Mouse (Mus musculus) urinary bladder, postnatal 0 days (tissue): Measurements from ENCODE around the gene Hsd17b12. TPM values are rescaled to one million over a fixed set of nuclear protein-coding genes. Genes with fewer than 3 reads are reported as not detected.

Experiments
- microRNA-seq: library from miRNA; unstranded; fragments of <30 nt; microRNA quantifications from one replicate; pipeline ENCODE4, GENCODE M21; 2016
- polyA plus RNA-seq: library from polyadenylated mRNA; unstranded; fragments of >200 nt; fragmentation: Nextera tagmentation; extraction: Ambion mirVana; gene quantifications from 2 replicates; pipeline ENCODE4 v1.2.1, GENCODE M21; 2015

Gene Hsd17b12
- polyA plus RNA-seq: 94.6 and 109 TPM in 2 replicates

GRCm38 (mm10) chr2:94157592-94158519, at the start of gene Hsd17b12:
Gene Hsd17b12, minus strand, starts transcription at chr2:94157964.

DNA sequence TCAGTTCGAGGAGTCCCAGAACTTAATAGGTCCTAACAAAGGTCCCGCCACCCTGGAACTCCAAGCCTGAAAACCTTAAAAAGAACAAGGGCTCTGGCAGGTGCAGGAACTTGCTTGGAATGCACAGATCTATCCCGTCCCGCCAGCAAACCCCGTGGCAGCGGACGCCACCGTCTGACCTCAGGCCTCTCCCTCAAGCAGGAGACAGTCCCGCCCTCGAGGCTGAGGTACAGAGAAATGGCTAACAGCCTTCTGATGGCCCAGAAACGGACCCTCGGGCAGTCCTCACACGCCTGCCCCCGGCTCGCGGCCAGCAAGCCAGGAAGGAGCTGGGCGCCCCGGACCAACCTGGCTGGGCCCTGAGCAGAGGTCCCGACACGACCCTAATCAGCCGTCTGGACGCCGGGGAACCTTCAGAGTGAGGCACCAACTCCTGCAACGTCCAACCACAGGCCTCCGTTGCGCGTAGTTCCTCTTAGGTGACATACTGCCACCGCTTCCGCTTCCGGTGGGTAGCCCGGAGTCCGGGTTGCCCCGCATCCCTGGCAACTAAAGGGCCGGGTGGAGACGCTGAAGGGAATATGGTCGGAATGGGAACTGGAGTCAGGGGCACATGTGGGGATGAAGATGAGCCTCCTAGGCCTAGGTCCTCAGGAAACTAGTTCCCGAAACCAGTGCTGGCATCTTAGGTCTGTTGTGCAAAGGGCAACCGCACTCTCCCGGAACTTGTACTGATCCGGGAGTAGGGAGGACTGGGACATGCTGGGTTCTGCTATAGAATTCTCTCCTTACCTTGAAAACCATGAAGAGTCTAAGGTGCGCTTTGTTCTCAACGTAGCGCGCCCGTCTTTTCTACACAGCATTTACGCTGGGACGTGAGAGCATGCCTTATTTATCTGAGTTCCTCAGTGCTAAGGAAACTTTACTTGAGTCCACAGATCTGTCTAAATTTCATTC, 147.2 kb downstream of the Hsd17b12 start, which contains the start of gene Alkbh3:
Gene Alkbh3 (minus strand): TSS at position 473 of the 957 bp plus-strand sequence.

GRCm38 (mm10) chr2:93996254-93996653, 161.5 kb downstream of the Hsd17b12 start, which contains the start of gene Gm27027:
Gene Gm27027, minus strand, starts transcription at chr2:93996354.

Small RNAs within 50 kb of the gene (microRNA-seq; reads per million reads assigned to microRNA genes)
- not detected for gene Gm23630

Other genes starting within 250 kb of the Hsd17b12 start
- gene Gm13889, start 200.8 kb downstream of the Hsd17b12 start, polyA plus RNA-seq: 20.5 and 21.8 TPM in 2 replicates
- not detected in 2 replicates for gene Gm27027, start 161.6 kb downstream of the Hsd17b12 start, polyA plus RNA-seq
- gene Alkbh3, start 147.2 kb downstream of the Hsd17b12 start, polyA plus RNA-seq: 56.9 and 59.9 TPM in 2 replicates
- 7.9 and 8.6 TPM in 2 replicates for gene Ttc17, start 248.7 kb upstream of the Hsd17b12 start, polyA plus RNA-seq